Mouse (Mus musculus): ENCODE data around the gene Acbd6.

DNA sequence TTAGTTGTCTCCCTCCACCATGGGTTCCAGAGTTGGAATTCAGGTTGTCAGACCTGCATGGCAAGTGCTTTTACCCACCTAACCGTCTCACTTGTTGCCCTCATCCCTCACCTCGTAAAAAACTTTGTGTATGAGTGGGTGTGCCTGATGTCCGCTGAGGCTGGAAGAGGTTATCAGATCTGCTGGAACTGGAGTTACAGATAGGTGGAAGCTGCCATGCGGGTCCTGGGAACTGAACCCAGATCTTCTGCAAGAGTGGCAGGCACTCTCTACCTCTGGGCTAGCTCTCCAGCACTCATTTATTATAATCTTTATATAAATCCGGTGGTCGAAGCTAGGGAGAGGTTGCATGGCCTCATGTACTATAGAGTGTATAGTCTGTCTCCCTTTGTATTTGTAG lies 4.3 kb downstream of the Acbd6 start:
- no peak for TF ChIP-seq CHD2 (IDR thresholded peaks at IDR 0.05; ENCODE audit: low read length)
- no peak for TF ChIP-seq POLR2A (IDR thresholded peaks at IDR 0.05; ENCODE audit: control insufficient read depth in 1 of 2, insufficient read depth in 1 of 2, low read depth in 1 of 2, low read length in 2 of 2, poor library complexity in 1 of 2)
- TF ChIP-seq SMC3 (IDR thresholded peaks at IDR 0.05; ENCODE audit: low read depth, low read length): no peak
- 0 out of 2 replicates have a peak, but pooled peaks have one; percentile 19 for TF ChIP-seq GATA1 (IDR thresholded peaks at IDR 0.05; ENCODE audit: low read depth, low read length)
- TF ChIP-seq ELF1 (IDR thresholded peaks at IDR 0.05; ENCODE audit: low read depth, low read length): no peak
